Mouse (Mus musculus) testis, adult 2 months (tissue): ENCODE measurements around the gene Rbm39.

Experiments
- CTCF ChIP-seq: fragments of 200-500 bp; IDR thresholded peaks from 2 replicates; pipeline ENCODE4 v1.5.1; 2012; ENCODE audit warnings: low read depth, mild to moderate bottlenecking, inconsistent platforms, low read length, moderate library complexity; ENCODE audit not compliant: control insufficient read depth, insufficient read depth, insufficient replicate concordance
- POLR2A ChIP-seq: fragments of 200-500 bp; IDR thresholded peaks from 2 replicates; pipeline ENCODE4 v1.6.1; 2012; ENCODE audit warnings: low read depth, mild to moderate bottlenecking, inconsistent platforms, low read length, moderate library complexity; ENCODE audit not compliant: control insufficient read depth

DNA sequence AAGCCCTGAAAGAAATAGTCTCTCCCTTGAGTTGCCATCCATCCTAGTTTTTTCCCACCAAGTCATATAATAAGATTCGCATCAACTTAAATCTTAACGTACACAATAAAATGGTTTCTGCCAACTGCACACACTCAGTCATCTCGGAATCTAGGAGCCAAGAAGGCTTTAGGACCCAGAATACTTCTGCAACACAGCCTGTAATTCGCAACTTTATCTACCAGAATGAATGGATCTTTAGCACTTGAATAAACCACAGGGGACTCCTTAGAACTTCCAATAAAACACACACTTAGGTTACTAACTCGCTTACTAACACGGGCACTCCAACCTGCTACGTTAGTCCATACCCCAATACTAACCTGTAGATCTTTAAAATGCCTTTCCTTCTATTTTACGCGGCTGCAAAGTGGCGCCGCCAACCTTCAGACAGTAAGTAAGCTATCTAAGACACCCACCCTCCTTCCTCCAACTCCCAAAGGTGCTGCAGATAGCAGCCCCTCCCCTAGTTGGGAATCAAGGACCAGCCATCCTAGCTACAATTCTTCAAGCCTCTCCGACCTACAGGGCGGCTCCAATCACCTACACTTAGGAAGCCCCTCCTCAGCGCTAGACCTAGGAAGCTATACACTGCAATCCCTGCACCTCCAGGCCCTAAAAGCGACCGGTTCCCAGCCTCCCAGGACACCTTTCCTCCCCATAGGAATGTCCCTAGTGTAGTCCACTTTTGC, 69.2 kb downstream of the Rbm39 start:
- no peak for TF ChIP-seq POLR2A
- TF ChIP-seq CTCF = no peak
